Mouse (Mus musculus): ENCODE data around the gene Gm10134. TPM values are rescaled to one million over a fixed set of nuclear protein-coding genes. Genes with fewer than 3 reads are reported as not detected.

The Gm10134 gene
- polyA plus RNA-seq, 1 experiment from 2014 or later: 1.7 TPM

DNA sequence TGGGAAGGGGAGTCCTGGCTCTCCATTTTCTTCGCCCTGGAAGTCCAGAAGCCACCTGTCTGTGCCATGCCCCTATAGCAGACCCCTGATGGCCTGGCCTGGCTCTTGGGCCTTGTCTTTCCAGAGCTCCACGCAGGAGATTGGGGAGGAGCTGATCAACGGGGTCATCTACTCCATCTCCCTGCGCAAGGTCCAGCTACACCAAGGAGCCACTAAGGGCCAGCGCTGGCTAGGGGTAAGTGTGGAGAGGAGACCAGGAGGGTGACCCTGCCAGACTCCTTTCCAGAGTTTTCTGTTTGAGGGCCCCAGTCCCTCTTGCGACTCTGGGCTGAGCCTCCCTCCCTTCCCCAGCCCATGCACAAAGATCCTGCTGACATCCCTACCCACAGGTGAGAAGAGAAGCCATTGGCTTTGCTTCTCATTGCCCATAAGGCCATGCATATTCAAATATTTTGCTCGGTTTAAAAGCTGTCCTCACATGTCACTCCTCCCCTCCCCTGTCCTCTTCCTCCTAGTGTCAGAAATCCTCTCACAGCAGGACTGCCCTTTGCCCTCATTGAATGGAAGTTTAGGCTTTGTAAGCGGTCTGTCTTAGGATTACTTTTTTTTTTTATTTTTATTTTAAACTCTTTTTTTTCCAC lies 34.8 kb downstream of the Gm10134 start:
- H3K4me3 ChIP-seq (replicated peaks): no peak overlapping the region
- H3K4me1 ChIP-seq: peaks cover 52% of the 10 kb centered on the region
- no peak overlapping the region for H3K4me2 ChIP-seq (replicated peaks)
- H3K9ac ChIP-seq: no peak overlapping the region
- 88% methylated on average over 8 of the region's 8 CpGs for WGBS
- no peaks in the 10 kb centered on the region for H3K9me3 ChIP-seq (replicated peaks)
- ATAC-seq (ENCODE audit: insufficient number of reproducible peaks, low FRiP score, low TSS enrichment, low read depth): no peak
- H3K27me3 ChIP-seq: no peaks in the 10 kb centered on the region
- peaks cover 46% of the 10 kb centered on the region for H3K36me3 ChIP-seq
- no peak overlapping the region for H3K27ac ChIP-seq (replicated peaks)

DNA sequence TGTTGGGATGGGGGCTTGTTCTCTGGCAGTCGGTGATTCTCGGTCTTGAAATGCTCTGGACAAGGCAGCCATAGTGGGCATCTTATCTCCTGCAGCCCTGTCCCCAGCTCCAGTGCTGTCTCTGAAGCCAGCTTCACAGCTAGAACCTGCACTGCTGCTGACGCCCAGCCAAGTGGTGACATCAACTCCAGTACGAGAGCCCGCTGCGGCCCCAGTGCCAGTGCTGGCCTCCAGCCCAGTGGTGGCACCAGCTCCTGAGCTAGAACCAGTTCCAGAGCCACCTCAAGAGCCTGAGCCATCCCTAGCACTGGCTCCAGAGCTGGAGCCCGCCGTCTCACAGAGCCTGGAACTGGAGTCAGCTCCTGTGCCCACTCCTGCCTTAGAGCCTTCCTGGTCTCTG lies 38.0 kb downstream of the Gm10134 start:
- ATAC-seq (ENCODE audit: insufficient number of reproducible peaks, low FRiP score, low TSS enrichment, low read depth): no peak
- Histone ChIP-seq H3K9ac (no peak overlapping the region), H3K27ac (replicated peaks) (no peak overlapping the region), H3K4me2 (replicated peaks) (no peak overlapping the region), H3K27me3 (no peaks in the 10 kb centered on the region), H3K9me3 (replicated peaks) (no peaks in the 10 kb centered on the region), H3K4me1 (peaks cover 20% of the 10 kb centered on the region), H3K36me3 (peaks cover 74% of the 10 kb centered on the region), H3K4me3 (replicated peaks) (no peak overlapping the region)
- WGBS: 83% methylated on average over 8 of the region's 8 CpGs

DNA sequence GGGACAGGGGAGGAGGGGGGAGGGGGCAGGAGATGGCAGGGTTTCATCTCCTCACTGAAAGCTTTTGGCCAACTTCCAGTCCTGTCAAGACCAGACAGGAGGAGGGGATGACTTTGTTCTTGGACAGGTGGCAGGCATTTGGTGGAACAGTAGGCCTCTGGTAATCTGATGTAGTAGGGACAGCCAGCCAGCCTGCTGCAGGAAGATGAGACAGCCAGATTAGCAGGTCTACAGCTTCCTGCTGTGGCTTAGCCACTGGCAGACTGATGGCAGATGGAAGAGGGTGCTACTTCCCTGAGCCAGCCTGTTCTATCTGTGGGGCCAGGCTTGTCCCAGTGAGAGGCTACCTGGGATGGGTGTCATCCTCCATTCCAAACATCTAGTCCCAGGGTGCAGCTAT lies 40.1 kb downstream of the Gm10134 start:
- H3K4me1 ChIP-seq: no peaks in the 10 kb centered on the region
- H3K27ac ChIP-seq (replicated peaks): no peak overlapping the region
- no peaks in the 10 kb centered on the region for H3K9me3 ChIP-seq (replicated peaks)
- no peak overlapping the region for H3K4me3 ChIP-seq (replicated peaks)
- no peaks in the 10 kb centered on the region for H3K27me3 ChIP-seq
- no peak overlapping the region for H3K4me2 ChIP-seq (replicated peaks)
- no peak overlapping the region for H3K9ac ChIP-seq
- no peak for ATAC-seq (ENCODE audit: insufficient number of reproducible peaks, low FRiP score, low TSS enrichment, low read depth)
- H3K36me3 ChIP-seq: peaks cover 88% of the 10 kb centered on the region

DNA sequence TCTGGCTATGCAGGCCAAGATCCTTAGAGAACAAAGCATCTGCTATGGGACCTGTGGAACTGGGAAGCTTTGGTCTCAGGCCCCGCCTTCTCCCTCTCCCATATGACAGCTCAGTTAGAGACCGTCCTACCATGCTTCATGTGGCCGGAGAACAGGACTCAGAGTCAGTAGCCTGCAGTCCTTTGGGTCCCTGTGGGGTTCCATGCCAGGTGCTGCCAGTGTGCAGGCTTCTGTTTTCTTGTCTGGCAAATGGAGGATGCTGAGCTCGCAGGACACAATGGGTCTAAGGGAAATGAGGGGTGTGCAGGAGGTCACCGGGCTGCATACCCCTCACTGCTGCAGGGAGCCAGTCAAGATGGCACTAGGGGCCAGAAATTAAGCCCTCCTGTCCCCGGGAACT lies 40.7 kb downstream of the Gm10134 start:
- Histone ChIP-seq H3K4me3 (replicated peaks) (no peak overlapping the region), H3K27ac (replicated peaks) (no peak overlapping the region), H3K9me3 (replicated peaks) (no peaks in the 10 kb centered on the region), H3K9ac (no peak overlapping the region), H3K4me2 (replicated peaks) (no peak overlapping the region), H3K36me3 (peaks cover 94% of the 10 kb centered on the region), H3K27me3 (no peaks in the 10 kb centered on the region), H3K4me1 (no peaks in the 10 kb centered on the region)
- 76% methylated on average over 6 of the region's 6 CpGs for WGBS
- ATAC-seq (ENCODE audit: insufficient number of reproducible peaks, low FRiP score, low TSS enrichment, low read depth): no peak

DNA sequence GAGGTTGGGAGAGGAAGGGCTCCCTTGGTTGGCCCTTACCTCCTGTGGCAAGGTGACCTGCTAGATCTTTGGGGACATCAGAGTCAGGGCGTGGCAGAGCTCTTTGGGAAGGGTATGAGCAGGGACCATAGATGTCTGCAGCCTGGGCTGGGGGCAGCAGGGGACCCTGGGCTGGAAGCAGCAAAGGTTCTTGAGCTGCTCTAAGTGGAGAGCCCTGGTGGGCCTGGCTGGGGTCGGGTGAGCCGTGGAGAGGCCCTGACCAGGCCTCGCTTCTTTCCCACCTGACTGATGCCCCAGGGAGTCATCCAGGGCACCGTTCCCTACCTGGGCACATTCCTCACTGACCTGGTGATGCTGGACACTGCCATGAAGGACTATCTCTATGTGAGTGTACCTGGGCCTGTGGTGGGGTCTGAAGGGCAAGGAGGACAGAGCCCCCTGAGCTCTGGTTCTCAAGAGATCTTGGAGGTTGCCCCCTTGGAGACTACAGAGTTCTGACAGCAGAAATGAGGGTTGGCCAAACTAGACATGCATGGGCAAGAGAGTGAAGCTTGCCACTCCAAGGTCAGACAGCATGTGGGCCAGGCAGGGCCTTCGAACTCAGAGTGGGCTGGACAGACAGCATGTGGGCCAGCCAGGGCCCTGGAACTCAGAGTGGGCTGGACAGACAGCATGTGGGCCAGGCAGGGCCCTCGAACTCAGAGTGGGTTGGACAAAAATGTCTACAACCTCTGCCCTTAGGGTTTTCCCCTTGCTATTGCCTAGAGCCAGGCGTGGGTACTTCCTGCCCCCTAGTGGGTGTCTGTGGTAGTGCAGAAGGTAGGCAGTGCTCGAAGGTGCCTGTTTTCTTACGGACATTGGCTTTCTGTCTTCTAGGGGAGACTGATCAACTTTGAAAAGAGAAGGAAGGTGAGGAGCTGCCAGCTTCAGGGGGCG lies 41.6 kb downstream of the Gm10134 start:
- 52% methylated on average over 11 of the region's 11 CpGs for WGBS
- Histone ChIP-seq H3K4me1 (no peaks in the 10 kb centered on the region), H3K4me2 (replicated peaks) (no peak overlapping the region), H3K9me3 (replicated peaks) (no peaks in the 10 kb centered on the region), H3K4me3 (replicated peaks) (no peak overlapping the region), H3K9ac (no peak overlapping the region), H3K27ac (replicated peaks) (no peak overlapping the region), H3K36me3 (peaks cover 95% of the 10 kb centered on the region), H3K27me3 (no peaks in the 10 kb centered on the region)
- no peak for ATAC-seq (ENCODE audit: insufficient number of reproducible peaks, low FRiP score, low TSS enrichment, low read depth)

DNA sequence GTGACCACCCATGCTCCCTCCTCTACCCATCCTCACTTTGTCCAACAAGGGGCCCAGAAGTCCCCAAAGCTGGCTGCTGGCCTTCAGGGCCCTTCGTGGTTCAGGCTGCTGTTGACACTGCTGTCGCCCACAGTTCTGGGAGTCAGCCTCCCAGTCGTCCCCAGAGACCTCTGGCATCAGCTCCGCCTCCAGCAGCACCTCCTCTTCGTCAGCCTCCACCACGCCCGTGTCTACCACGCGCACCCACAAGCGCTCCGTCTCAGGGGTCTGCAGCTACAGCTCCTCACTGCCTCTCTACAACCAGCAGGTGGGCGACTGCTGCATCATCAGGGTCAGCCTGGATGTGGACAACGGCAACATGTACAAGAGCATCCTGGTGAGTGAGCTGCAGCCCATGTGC lies 43.3 kb downstream of the Gm10134 start:
- H3K36me3 ChIP-seq: peaks cover 96% of the 10 kb centered on the region
- no peak overlapping the region for H3K4me2 ChIP-seq (replicated peaks)
- H3K27me3 ChIP-seq: no peaks in the 10 kb centered on the region
- no peaks in the 10 kb centered on the region for H3K9me3 ChIP-seq (replicated peaks)
- no peak overlapping the region for H3K27ac ChIP-seq (replicated peaks)
- no peaks in the 10 kb centered on the region for H3K4me1 ChIP-seq
- ATAC-seq (ENCODE audit: insufficient number of reproducible peaks, low FRiP score, low TSS enrichment, low read depth): no peak
- 90% methylated on average over 13 of the region's 13 CpGs for WGBS
- no peak overlapping the region for H3K9ac ChIP-seq
- H3K4me3 ChIP-seq (replicated peaks): no peak overlapping the region

DNA sequence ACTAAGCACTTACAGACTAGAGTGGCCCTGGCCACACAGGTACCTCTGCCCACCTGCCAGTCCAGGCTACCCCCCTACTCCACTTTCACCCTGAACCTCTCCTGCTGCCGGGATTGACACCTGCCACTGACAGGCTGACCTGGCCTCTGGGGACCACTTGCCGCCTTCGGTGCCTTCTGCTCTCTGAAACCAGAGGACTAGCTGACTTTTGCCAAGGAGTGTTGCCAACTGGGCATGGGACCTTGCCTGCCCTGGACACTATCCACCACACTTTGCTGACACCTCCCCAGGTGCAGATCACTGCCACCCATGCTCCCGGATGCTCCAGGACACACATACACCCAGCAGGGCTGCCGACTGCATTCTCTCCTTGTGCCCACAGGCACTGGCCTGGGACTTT lies 46.4 kb downstream of the Gm10134 start:
- Histone ChIP-seq H3K27me3 (no peaks in the 10 kb centered on the region), H3K27ac (replicated peaks) (no peak overlapping the region), H3K4me3 (replicated peaks) (no peak overlapping the region), H3K4me1 (no peaks in the 10 kb centered on the region), H3K36me3 (peaks cover 69% of the 10 kb centered on the region), H3K9me3 (replicated peaks) (no peaks in the 10 kb centered on the region), H3K4me2 (replicated peaks) (no peak overlapping the region), H3K9ac (no peak overlapping the region)
- ATAC-seq (ENCODE audit: insufficient number of reproducible peaks, low FRiP score, low TSS enrichment, low read depth): no peak
- 85% methylated on average over 5 of the region's 5 CpGs for WGBS

Other genes with a start within 250 kb of the Gm10134 start
- gene Ppp1r26, start 59.3 kb upstream of the Gm10134 start, polyA plus RNA-seq (2015; fragmentation: Nextera tagmentation; extraction: Ambion mirVana): 5.3 and 6.5 TPM in 2 replicates
- 6.9 and 11.8 TPM in 2 replicates for gene 1700007K13Rik, start 39.8 kb upstream of the Gm10134 start, polyA plus RNA-seq (2015; fragmentation: Nextera tagmentation; extraction: Ambion mirVana)
- gene Mrps2, start 38.0 kb upstream of the Gm10134 start, polyA plus RNA-seq (2015; fragmentation: Nextera tagmentation; extraction: Ambion mirVana): 50.1 and 54.8 TPM in 2 replicates
- gene Gbgt1, start 9.2 kb upstream of the Gm10134 start, polyA plus RNA-seq (2015; fragmentation: Nextera tagmentation; extraction: Ambion mirVana): 0.95 and 1.2 TPM in 2 replicates
- gene Ralgds, start 7.0 kb downstream of the Gm10134 start, polyA plus RNA-seq (2015; fragmentation: Nextera tagmentation; extraction: Ambion mirVana): 69.3 and 70.8 TPM in 2 replicates
- 0.08 TPM in 1 of 2 replicates, not detected in the other for gene Cel, start 57.3 kb downstream of the Gm10134 start, polyA plus RNA-seq (2015; fragmentation: Nextera tagmentation; extraction: Ambion mirVana)
- gene Gtf3c5, start 77.7 kb downstream of the Gm10134 start, polyA plus RNA-seq (2015; fragmentation: Nextera tagmentation; extraction: Ambion mirVana): 45.9 and 47.7 TPM in 2 replicates
- gene Gfi1b, start 115.9 kb downstream of the Gm10134 start, polyA plus RNA-seq (2015; fragmentation: Nextera tagmentation; extraction: Ambion mirVana): not detected in 2 replicates
- gene Tsc1, start 135.1 kb downstream of the Gm10134 start, polyA plus RNA-seq (2015; fragmentation: Nextera tagmentation; extraction: Ambion mirVana): 17.2 and 18.0 TPM in 2 replicates
- gene Spaca9, start 193.6 kb downstream of the Gm10134 start, polyA plus RNA-seq (2015; fragmentation: Nextera tagmentation; extraction: Ambion mirVana): 7.4 and 10.3 TPM in 2 replicates
- gene Ak8, start 194.1 kb downstream of the Gm10134 start, polyA plus RNA-seq (2015; fragmentation: Nextera tagmentation; extraction: Ambion mirVana): 2.9 and 6.5 TPM in 2 replicates